Mouse (Mus musculus) forebrain, postnatal 0 days (tissue): ENCODE measurements around the gene Rln3. TPM values are rescaled to one million over a fixed set of nuclear protein-coding genes. Genes with fewer than 3 reads are reported as not detected.

ENCODE experiments used
- ATAC-seq: fragments of 200-750 bp; cut with Nextera tagmentation; 2 replicates; pipeline ENCODE4 v1.8.0; 2017; ENCODE audit warnings: mild to moderate bottlenecking, moderate library complexity
- DNase-seq: peaks from one replicate; pipeline ENCODE4 v3.0.0-alpha.2; 2015
- H3K27ac ChIP-seq: fragments of 300-500 bp; sonication (generic); 2 replicates; pipeline ENCODE4 v1.5.1; 2014; ENCODE audit warnings: low read depth, mild to moderate bottlenecking, antibody characterized with exemption, low read length, moderate library complexity, mixed read lengths
- H3K27me3 ChIP-seq: fragments of 300-500 bp; sonication (generic); 2 replicates; pipeline ENCODE4 v1.6.1; 2014; ENCODE audit warnings: mild to moderate bottlenecking, low read length, mixed read lengths; ENCODE audit not compliant: insufficient read depth
- H3K36me3 ChIP-seq: fragments of 300-500 bp; sonication (generic); 2 replicates; pipeline ENCODE4 v1.6.1; 2014; ENCODE audit warnings: mild to moderate bottlenecking, moderate library complexity; ENCODE audit not compliant: insufficient read depth
- H3K4me1 ChIP-seq: fragments of 300-500 bp; sonication (generic); 2 replicates; pipeline ENCODE4 v1.6.1; 2014; ENCODE audit warnings: antibody characterized with exemption; ENCODE audit not compliant: insufficient read depth
- H3K4me2 ChIP-seq: fragments of 300-500 bp; sonication (generic); 2 replicates; pipeline ENCODE4 v1.6.1; 2014; ENCODE audit warnings: low read depth, mild to moderate bottlenecking, moderate library complexity
- H3K4me3 ChIP-seq: fragments of 300-500 bp; sonication (generic); 2 replicates; pipeline ENCODE4 v1.5.1; 2014; ENCODE audit warnings: low read depth, low read length, mixed read lengths
- H3K9ac ChIP-seq: fragments of 300-500 bp; sonication (generic); 2 replicates; pipeline ENCODE4 v1.6.1; 2014; ENCODE audit warnings: mild to moderate bottlenecking
- H3K9me3 ChIP-seq: fragments of 300-500 bp; sonication (generic); 2 replicates; pipeline ENCODE4 v1.6.1; 2016; ENCODE audit warnings: low read length
- CTCF ChIP-seq: sonication (generic); IDR thresholded peaks from 2 replicates; pipeline ENCODE4 v1.5.1; 2016; ENCODE audit warnings: antibody characterized with exemption, control low read depth, low read depth
- WGBS: fragments of 180-500 bp; shearing (Covaris S2); extraction: QIAGEN DNeasy Blood & Tissue Kit; methylation state at CpG from one replicate; pipeline ENCODE4 v1.1.7; 2014; 5-methylcytosine and 5-hydroxymethylcytosine counted together
- polyA plus RNA-seq: library from polyadenylated mRNA; unstranded; fragments of >200 nt; fragmentation: Nextera tagmentation; extraction: Ambion mirVana; gene quantifications from 2 replicates; pipeline ENCODE4 v1.2.1, GENCODE M21; 2015
- total RNA-seq: library from RNA; depleted of rRNA; stranded (reverse); fragments of >200 nt; gene quantifications from 2 replicates; pipeline ENCODE4 v1.2.3, GENCODE M21; 2014

The Rln3 gene
- total and polyA plus RNA-seq, 2 experiments from 2014 or later = 0.33 TPM; not detected in 1

- ATAC-seq (no peak), DNase-seq (no peak)
- TF ChIP-seq CTCF = peak; percentile 65
- H3K27ac ChIP-seq = no peak overlapping the region
- H3K36me3 ChIP-seq = no peaks in the 10 kb centered on the region
- H3K4me2 ChIP-seq = no peak overlapping the region
- 11% methylated on average over 10 of the region's 10 CpGs for WGBS
- H3K9me3 ChIP-seq = no peaks in the 10 kb centered on the region
- no peaks in the 10 kb centered on the region for H3K4me1 ChIP-seq
- H3K27me3 ChIP-seq = peaks cover 8% of the 10 kb centered on the region
- H3K9ac ChIP-seq = no peak overlapping the region
- no peak overlapping the region for H3K4me3 ChIP-seq
These were observed 20.6 kb downstream of the Rln3 start for GRCm38 (mm10) chr8:84024171-84024570.

DNA sequence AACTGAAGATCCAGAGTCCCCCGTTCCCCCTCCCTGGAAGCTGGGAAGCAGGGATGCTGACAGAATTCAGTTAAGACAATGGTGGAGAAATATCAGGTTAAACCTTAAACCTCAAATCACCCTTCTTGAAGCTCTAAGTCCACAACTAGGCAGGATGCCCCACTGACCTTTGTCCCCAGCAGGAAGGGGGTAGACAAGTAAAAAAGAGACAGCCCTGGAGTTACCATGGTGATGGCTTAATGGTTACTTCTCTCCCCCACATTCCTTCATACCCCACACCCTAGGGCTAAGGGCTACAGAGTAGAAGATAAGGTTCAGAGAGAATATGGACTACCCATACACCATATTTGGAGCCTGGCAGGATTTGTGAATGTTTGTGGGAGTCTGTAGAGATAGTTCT, 21.2 kb downstream of the Rln3 start:
- Histone ChIP-seq H3K4me3 (no peak overlapping the region), H3K27me3 (peaks cover 8% of the 10 kb centered on the region), H3K4me2 (no peak overlapping the region), H3K4me1 (no peaks in the 10 kb centered on the region), H3K27ac (no peak overlapping the region), H3K9me3 (no peaks in the 10 kb centered on the region), H3K36me3 (no peaks in the 10 kb centered on the region), H3K9ac (no peak overlapping the region)
- DNase-seq (no peak), ATAC-seq (no peak)
- 76% methylated on average over 1 of the region's 1 CpGs for WGBS
- no peak for TF ChIP-seq CTCF

DNA sequence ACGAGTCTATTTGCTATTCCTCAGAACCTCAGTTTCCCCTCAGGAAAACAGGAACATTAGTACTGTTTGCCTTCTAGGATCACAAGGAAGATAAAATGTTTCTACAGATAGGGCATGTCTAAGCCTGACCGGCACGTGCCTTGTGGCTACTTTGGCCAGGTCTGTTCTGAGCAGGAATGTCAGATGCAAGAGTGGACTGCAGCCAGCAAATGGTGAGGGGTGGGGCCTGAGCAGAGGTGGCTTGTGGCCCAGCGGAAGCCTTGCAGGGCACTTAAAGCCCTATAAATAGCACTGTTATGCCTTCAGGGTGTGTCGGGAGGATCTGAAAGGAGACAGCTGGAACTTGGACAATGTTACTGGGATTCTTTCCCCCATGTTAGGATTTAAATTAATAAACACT, 21.7 kb downstream of the Rln3 start:
- peaks cover 8% of the 10 kb centered on the region for H3K27me3 ChIP-seq
- ATAC-seq (no peak), DNase-seq (no peak)
- no peak overlapping the region for H3K4me2 ChIP-seq
- 55% methylated on average over 5 of the region's 5 CpGs for WGBS
- H3K4me1 ChIP-seq = no peaks in the 10 kb centered on the region
- H3K36me3 ChIP-seq = no peaks in the 10 kb centered on the region
- no peak overlapping the region for H3K27ac ChIP-seq
- no peaks in the 10 kb centered on the region for H3K9me3 ChIP-seq
- H3K9ac ChIP-seq = no peak overlapping the region
- no peak for TF ChIP-seq CTCF
- no peak overlapping the region for H3K4me3 ChIP-seq

DNA sequence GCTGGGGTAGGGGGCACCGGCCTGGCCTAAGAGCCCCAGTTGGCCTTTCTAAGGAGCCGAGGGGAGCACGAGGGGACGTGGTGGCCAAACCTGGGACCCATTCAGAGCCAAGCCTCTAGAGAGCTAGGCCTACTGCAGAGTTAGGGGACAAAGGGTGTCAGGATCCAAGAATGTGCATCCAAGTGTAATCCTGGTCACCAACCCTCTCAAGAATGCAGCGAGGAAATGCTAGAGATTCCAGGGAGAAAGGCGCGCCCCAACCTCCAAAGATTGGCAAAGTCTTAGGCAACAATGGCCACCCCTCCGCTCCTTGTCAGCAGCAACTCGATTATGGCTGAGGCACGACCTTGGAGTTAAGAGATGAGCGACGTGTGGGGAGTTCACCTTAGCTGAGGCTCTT, 23.2 kb downstream of the Rln3 start:
- H3K4me2 ChIP-seq = no peak overlapping the region
- H3K9ac ChIP-seq = no peak overlapping the region
- no peaks in the 10 kb centered on the region for H3K9me3 ChIP-seq
- H3K27ac ChIP-seq = no peak overlapping the region
- no peak overlapping the region for H3K4me3 ChIP-seq
- peaks cover 4% of the 10 kb centered on the region for H3K27me3 ChIP-seq
- no peaks in the 10 kb centered on the region for H3K4me1 ChIP-seq
- TF ChIP-seq CTCF = no peak
- DNase-seq = no peak
- no peaks in the 10 kb centered on the region for H3K36me3 ChIP-seq
- WGBS = 52% methylated on average over 12 of the region's 12 CpGs
- no peak for ATAC-seq

DNA sequence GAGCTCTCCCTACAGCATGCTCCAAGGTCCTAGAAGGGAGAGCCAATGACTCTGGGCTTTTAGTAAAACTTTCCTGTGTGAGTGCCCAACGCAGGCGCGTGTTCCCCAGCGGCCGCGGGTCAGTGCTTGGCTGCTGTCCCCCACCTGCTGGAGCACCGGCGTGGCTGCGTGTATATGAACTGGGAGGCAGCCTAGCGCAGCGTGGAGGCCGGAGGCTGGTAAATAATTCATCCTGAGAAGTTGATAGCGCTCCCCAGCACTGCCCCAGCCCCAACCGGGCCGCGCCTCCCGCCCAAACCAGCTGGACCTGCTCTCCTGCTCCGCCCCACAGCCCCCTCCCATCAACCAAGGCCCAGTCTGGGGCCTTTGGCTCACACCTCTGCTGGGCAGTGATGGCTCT, 23.7 kb downstream of the Rln3 start, which contains the start of gene Palm3:
Gene Palm3 (plus strand): TSS at position 376 of the 400 bp plus-strand sequence.
- ATAC-seq = no peak
- Histone ChIP-seq H3K27me3 (peaks cover 4% of the 10 kb centered on the region), H3K4me1 (no peaks in the 10 kb centered on the region), H3K4me3 (no peak within 1 kb of the TSS), H3K9me3 (no peaks in the 10 kb centered on the region), H3K4me2 (no peak within 1 kb of the TSS), H3K27ac (no peak within 1 kb of the TSS), H3K36me3 (no peaks in the 10 kb centered on the region), H3K9ac (no peak within 1 kb of the TSS)
- no peak for TF ChIP-seq CTCF
- WGBS = 12% methylated on average over 18 of the region's 18 CpGs
- no peak for DNase-seq

DNA sequence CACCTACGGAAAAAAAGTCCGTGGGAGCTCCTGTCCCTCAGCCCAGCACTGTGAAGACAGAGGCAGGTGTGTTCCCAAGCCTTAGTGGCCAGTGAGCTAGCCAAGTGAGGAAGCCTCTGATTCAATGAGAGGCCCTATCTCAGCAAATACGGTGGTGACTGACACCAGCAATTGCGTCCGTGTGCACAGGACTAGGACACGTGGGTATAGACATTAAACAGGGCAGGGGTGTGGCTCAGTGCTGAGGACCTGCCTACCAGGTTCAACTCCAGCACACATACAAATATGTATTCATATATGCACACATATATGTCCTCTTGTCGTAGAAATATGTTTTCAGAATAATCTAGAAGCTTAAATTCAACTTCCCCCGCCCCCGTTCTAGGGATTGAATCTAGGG, 25.1 kb downstream of the Rln3 start:
- Histone ChIP-seq H3K27ac (no peak overlapping the region), H3K4me1 (no peaks in the 10 kb centered on the region), H3K36me3 (no peaks in the 10 kb centered on the region), H3K27me3 (no peaks in the 10 kb centered on the region; the same call in 1 of the 2 replicates), H3K4me3 (no peak overlapping the region), H3K9ac (no peak overlapping the region), H3K9me3 (no peaks in the 10 kb centered on the region), H3K4me2 (no peak overlapping the region)
- DNase-seq (no peak), ATAC-seq (no peak)
- TF ChIP-seq CTCF = no peak
- 88% methylated on average over 9 of the region's 9 CpGs for WGBS

- Histone ChIP-seq H3K36me3 (no peaks in the 10 kb centered on the region), H3K4me1 (peaks cover 12% of the 10 kb centered on the region; the same call in 1 of the 2 replicates), H3K4me3 (no peak overlapping the region), H3K4me2 (no peak overlapping the region), H3K9ac (no peak overlapping the region), H3K9me3 (no peaks in the 10 kb centered on the region), H3K27me3 (peaks cover 5% of the 10 kb centered on the region), H3K27ac (no peak overlapping the region)
- WGBS = 91% methylated on average over 5 of the region's 5 CpGs
- TF ChIP-seq CTCF = peak; percentile 3; the same call in 1 of the 2 replicates
- DNase-seq (no peak), ATAC-seq (no peak)
These were observed 29.0 kb downstream of the Rln3 start for GRCm38 (mm10) chr8:84015833-84016232.
